ENCODE assay signal across 30 mouse cellular contexts in the genomic region with DNA sequence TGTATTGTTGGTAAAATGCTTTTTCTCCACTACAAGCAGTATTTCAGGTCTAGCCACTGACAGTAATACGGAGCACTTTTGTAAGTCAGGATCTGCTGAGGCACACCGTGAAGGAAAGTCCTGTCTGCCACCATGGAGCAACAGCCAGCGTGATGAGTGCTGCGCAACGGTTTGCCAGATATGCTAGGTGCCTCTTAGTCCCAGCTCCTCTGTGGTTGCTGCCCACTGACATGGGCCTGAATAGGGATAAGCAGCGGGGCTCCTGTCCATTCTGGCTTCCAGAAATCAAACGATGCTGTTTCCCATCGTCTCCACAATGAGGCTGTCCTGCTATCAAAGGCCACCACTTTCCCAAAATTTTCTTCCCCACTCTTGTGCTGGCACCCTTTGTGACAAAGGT.
"Had no signal": no experiment of that assay in that cellular context is flagged by ENCODE, and none has a peak within 500 bp of the region (broad histone marks: within the 10 kb centered on the region; RNA-seq: fewer than 3 reads in every experiment).

No protein-coding gene starts in this region.

- H3K27ac ChIP-seq: heart, embryonic 13.5 days; heart, embryonic 15.5 days; hindbrain, embryonic 10.5 days; hindbrain, embryonic 12.5 days; hindbrain, embryonic 13.5 days; hindbrain, embryonic 14.5 days; hindbrain, embryonic 15.5 days; hindbrain, postnatal 0 days; intestine, embryonic 15.5 days; kidney, embryonic 15.5 days; kidney, postnatal 0 days; layer of hippocampus, adult 2 months had no signal

- H3K4me2 ChIP-seq: heart, embryonic 11.5 days; heart, embryonic 12.5 days; heart, embryonic 13.5 days; heart, embryonic 15.5 days; hindbrain, embryonic 12.5 days; hindbrain, embryonic 13.5 days; hindbrain, embryonic 14.5 days; hindbrain, embryonic 15.5 days; intestine, embryonic 15.5 days; kidney, embryonic 15.5 days had no signal

- H3K27me3 ChIP-seq: heart, embryonic 12.5 days; heart, embryonic 13.5 days; heart, embryonic 15.5 days; hindbrain, embryonic 12.5 days; hindbrain, embryonic 13.5 days; hindbrain, embryonic 15.5 days; intestine, embryonic 15.5 days; kidney, embryonic 15.5 days had no signal

- H3K4me1 ChIP-seq: heart, embryonic 12.5 days; heart, embryonic 13.5 days; heart, embryonic 15.5 days; hindbrain, embryonic 10.5 days; hindbrain, embryonic 12.5 days; hindbrain, embryonic 13.5 days; hindbrain, embryonic 15.5 days; intestine, embryonic 15.5 days; kidney, embryonic 15.5 days had no signal

- H3K9me3 ChIP-seq: heart, embryonic 12.5 days; heart, embryonic 13.5 days; heart, embryonic 15.5 days; hindbrain, embryonic 10.5 days; hindbrain, embryonic 12.5 days; hindbrain, embryonic 13.5 days; hindbrain, embryonic 15.5 days; intestine, embryonic 15.5 days; kidney, embryonic 15.5 days had no signal

- DNase-seq: heart, postnatal 10 days; heart, postnatal 14 days; heart, postnatal 36 days; heart, postnatal 4 days; kidney, adult 11 months; kidney, adult 18-20 months; kidney, adult 2 months; kidney, adult 8-10 months; kidney, adult 9 months; kidney, postnatal 10 days; kidney, postnatal 14 days; kidney, postnatal 25 days; kidney, postnatal 36 days; kidney, postnatal 4 days; layer of hippocampus, adult 9-11 months; layer of hippocampus, postnatal 36 days had no signal

- H3K4me3 ChIP-seq: heart, embryonic 12.5 days; heart, embryonic 13.5 days; heart, embryonic 15.5 days; hindbrain, embryonic 10.5 days; hindbrain, embryonic 12.5 days; hindbrain, embryonic 13.5 days; hindbrain, embryonic 15.5 days; intestine, embryonic 15.5 days; kidney, embryonic 15.5 days; layer of hippocampus, adult 2 months had no signal
